Mouse (Mus musculus) kidney, adult 2 months (tissue): ENCODE measurements around the gene Akt1. TPM values are rescaled to one million over a fixed set of nuclear protein-coding genes. Genes with fewer than 3 reads are reported as not detected.

Source experiments
- DNase-seq: peaks from one replicate; pipeline ENCODE4 v3.0.0; 2021
- H3K27ac ChIP-seq: fragments of 200-500 bp; 2 replicates; pipeline ENCODE4 v1.5.1; 2012; ENCODE audit warnings: low read depth, low read length, control low read depth, inconsistent platforms; ENCODE audit not compliant: insufficient read depth
- H3K27me3 ChIP-seq: fragments of 200-500 bp; replicated peaks from 2 replicates; pipeline ENCODE4 v1.6.1; 2012; ENCODE audit warnings: mild to moderate bottlenecking, moderate library complexity, low read length, inconsistent platforms; ENCODE audit not compliant: control insufficient read depth, insufficient read depth
- H3K36me3 ChIP-seq: fragments of 200-500 bp; 2 replicates; pipeline ENCODE4 v1.6.1; 2012; ENCODE audit warnings: mild to moderate bottlenecking, moderate library complexity, low read length, inconsistent platforms; ENCODE audit not compliant: control insufficient read depth, insufficient read depth
- H3K4me1 ChIP-seq: fragments of 200-500 bp; 2 replicates; pipeline ENCODE4 v1.6.1; 2011; ENCODE audit warnings: low read length; ENCODE audit not compliant: control insufficient read depth, insufficient read depth
- H3K4me3 ChIP-seq: fragments of 200-500 bp; 2 replicates; pipeline ENCODE4 v1.5.1; 2011; ENCODE audit warnings: mild to moderate bottlenecking, low read depth, low read length, control low read depth; ENCODE audit not compliant: insufficient read depth
- CTCF ChIP-seq: fragments of 200-500 bp; conservative IDR thresholded peaks from 2 replicates; pipeline ENCODE4 v1.5.1; 2011; ENCODE audit warnings: low read depth, mild to moderate bottlenecking, control low read depth, low read length, moderate library complexity, mixed read lengths; ENCODE audit not compliant: insufficient read depth, insufficient read length
- POLR2A ChIP-seq: fragments of 200-500 bp; IDR thresholded peaks from one replicate; pipeline ENCODE4 v1.6.1; 2011; ENCODE audit warnings: low read depth, low read length, control low read depth
- WGBS: fragments of 180-500 bp; shearing (Covaris S2); methylation state at CpG from one replicate; pipeline ENCODE4 v1.1.7; 2018; 5-methylcytosine and 5-hydroxymethylcytosine counted together
- polyA plus RNA-seq: library from polyadenylated mRNA; depleted of rRNA; stranded (reverse); fragments of >200 nt; gene quantifications from 2 replicates; pipeline ENCODE4 v1.2.3, GENCODE M21; 2012

Gene Akt1
- polyA plus RNA-seq, 1 experiment: 90.6 TPM

- WGBS: under 1% methylated on average over 75 of the region's 75 CpGs
- no peaks in the 10 kb centered on the region for H3K4me1 ChIP-seq
- DNase-seq: no peak
These were observed 29.7 kb downstream of the Akt1 start for GRCm38 (mm10) chr12:112644855-112645506.

GRCm38 (mm10) chr12:112644180-112644854 is 30.4 kb downstream of the Akt1 start, which contains the start of gene Siva1:
Gene Siva1 (plus strand): TSS chr12:112644679.
- peak; percentile 99 for DNase-seq
- WGBS: 2% methylated on average over 45 of the region's 46 CpGs
- Histone ChIP-seq H3K36me3 (no peaks in the 10 kb centered on the region), H3K27ac (peak within 1 kb of the TSS; percentile 40; the same call in 1 of the 2 replicates), H3K4me1 (no peaks in the 10 kb centered on the region), H3K4me3 (peak within 1 kb of the TSS; percentile 65), H3K27me3 (no peaks in the 10 kb centered on the region)
- TF ChIP-seq POLR2A (no peak), CTCF (no peak)

More at GRCm38 (mm10) chr12:112644855-112645506, 29.7 kb downstream of the Akt1 start:
- Histone ChIP-seq H3K27ac (peak overlapping the region; percentile 40; the same call in 1 of the 2 replicates), H3K27me3 (no peaks in the 10 kb centered on the region), H3K4me3 (peak overlapping the region; percentile 65), H3K36me3 (no peaks in the 10 kb centered on the region)
- no peak for TF ChIP-seq POLR2A
- no peak for TF ChIP-seq CTCF

GRCm38 (mm10) chr12:112643126-112643525 is 31.6 kb downstream of the Akt1 start:
- H3K27ac ChIP-seq: no peak overlapping the region
- no peak for DNase-seq
- H3K4me3 ChIP-seq: no peak overlapping the region
- TF ChIP-seq POLR2A (no peak), CTCF (no peak)
- WGBS: 90% methylated on average over 6 of the region's 6 CpGs
- no peaks in the 10 kb centered on the region for H3K4me1 ChIP-seq
- H3K27me3 ChIP-seq: no peaks in the 10 kb centered on the region
- H3K36me3 ChIP-seq: no peaks in the 10 kb centered on the region

GRCm38 (mm10) chr12:112639526-112639925 is 35.2 kb downstream of the Akt1 start:
- TF ChIP-seq CTCF: no peak
- no peak for TF ChIP-seq POLR2A
- Histone ChIP-seq H3K27me3 (no peaks in the 10 kb centered on the region), H3K27ac (no peak overlapping the region), H3K4me3 (no peak overlapping the region), H3K4me1 (no peaks in the 10 kb centered on the region), H3K36me3 (no peaks in the 10 kb centered on the region)
- 88% methylated on average over 10 of the region's 10 CpGs for WGBS
- DNase-seq: no peak

- Histone ChIP-seq H3K27ac (no peak overlapping the region), H3K36me3 (no peaks in the 10 kb centered on the region), H3K27me3 (no peaks in the 10 kb centered on the region), H3K4me3 (no peak overlapping the region), H3K4me1 (0 out of 2 replicates have a peak, but pooled peaks cover 8% of the 10 kb centered on the region)
- no peak for DNase-seq
- TF ChIP-seq CTCF: no peak; the same call in 1 of the 2 replicates
- TF ChIP-seq POLR2A: no peak
- WGBS: 66% methylated on average over 9 of the region's 9 CpGs
These were observed 41.0 kb downstream of the Akt1 start for GRCm38 (mm10) chr12:112633686-112634085.

GRCm38 (mm10) chr12:112632907-112633306 is 41.8 kb downstream of the Akt1 start:
- Histone ChIP-seq H3K27ac (no peak overlapping the region), H3K4me3 (no peak overlapping the region), H3K36me3 (no peaks in the 10 kb centered on the region), H3K27me3 (no peaks in the 10 kb centered on the region), H3K4me1 (0 out of 2 replicates have a peak, but pooled peaks cover 8% of the 10 kb centered on the region)
- 73% methylated on average over 5 of the region's 5 CpGs for WGBS
- TF ChIP-seq CTCF: no peak
- TF ChIP-seq POLR2A: no peak
- no peak for DNase-seq

- Histone ChIP-seq H3K27me3 (no peaks in the 10 kb centered on the region), H3K4me1 (0 out of 2 replicates have a peak, but pooled peaks cover 8% of the 10 kb centered on the region), H3K36me3 (no peaks in the 10 kb centered on the region), H3K27ac (no peak overlapping the region), H3K4me3 (no peak overlapping the region)
- 74% methylated on average over 11 of the region's 11 CpGs for WGBS
- TF ChIP-seq CTCF: no peak
- TF ChIP-seq POLR2A: no peak
- no peak for DNase-seq
These were observed 42.5 kb downstream of the Akt1 start for GRCm38 (mm10) chr12:112632084-112632777.
